Mouse (Mus musculus): ENCODE data around the gene Slc2a10. TPM values are rescaled to one million over a fixed set of nuclear protein-coding genes. Genes with fewer than 3 reads are reported as not detected.

Gene Slc2a10
- polyA plus RNA-seq, 2 experiments: 0.13 to 0.23 TPM

DNA sequence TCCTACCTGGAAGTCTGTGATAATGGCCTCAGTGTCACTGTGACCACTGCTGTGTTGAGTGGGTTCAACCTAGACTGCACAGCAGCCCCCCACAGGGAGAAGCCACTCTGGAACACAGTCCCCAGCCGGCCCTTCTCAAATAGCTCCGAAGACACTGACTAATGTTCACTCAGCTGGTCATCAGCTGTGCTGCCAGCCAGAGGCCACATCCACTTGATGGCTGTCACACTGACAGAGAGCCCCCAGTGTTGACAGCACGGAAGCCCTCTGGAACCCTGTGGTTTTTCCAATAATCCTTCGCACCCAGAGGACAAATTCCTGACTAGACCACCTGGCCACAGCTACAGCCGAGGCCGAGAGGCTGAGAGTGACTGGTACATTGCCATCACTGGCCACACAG is 30.2 kb downstream of the Slc2a10 start:
- H3K4me1 ChIP-seq (replicated peaks; ENCODE audit: control insufficient read depth in 2 of 2, insufficient read depth in 2 of 2, low read length in 1 of 2): no peaks in the 10 kb centered on the region
- H3K4me3 ChIP-seq (ENCODE audit: insufficient read depth in 1 of 2, low read depth in 2 of 2, low read length in 2 of 2): no peak overlapping the region
- H3K9ac ChIP-seq (replicated peaks): no peak overlapping the region
- no peaks in the 10 kb centered on the region for H3K9me3 ChIP-seq (ENCODE audit: control insufficient read depth, low read length)
- H3K27me3 ChIP-seq (ENCODE audit: control insufficient read depth, insufficient read depth, low read length): no peaks in the 10 kb centered on the region
- H3K27ac ChIP-seq: no peak overlapping the region
- H3K36me3 ChIP-seq (replicated peaks; ENCODE audit: control insufficient read depth, insufficient read depth, low read depth): no peaks in the 10 kb centered on the region
- no peak for DNase-seq (ENCODE audit: low read depth in 3 of 3, low spot score in 3 of 3)
- WGBS (ENCODE audit: insufficient replicate concordance): 52% methylated on average over 6 of the region's 6 CpGs
- no peak for ATAC-seq (ENCODE audit: insufficient read depth)
- TF ChIP-seq CTCF (IDR thresholded peaks at IDR 0.05; ENCODE audit: low read depth) (no peak), EP300 (IDR thresholded peaks at IDR 0.05; ENCODE audit: low read depth) (no peak)
- no peak overlapping the region for H3K4me2 ChIP-seq (ENCODE audit: low read depth)

DNA sequence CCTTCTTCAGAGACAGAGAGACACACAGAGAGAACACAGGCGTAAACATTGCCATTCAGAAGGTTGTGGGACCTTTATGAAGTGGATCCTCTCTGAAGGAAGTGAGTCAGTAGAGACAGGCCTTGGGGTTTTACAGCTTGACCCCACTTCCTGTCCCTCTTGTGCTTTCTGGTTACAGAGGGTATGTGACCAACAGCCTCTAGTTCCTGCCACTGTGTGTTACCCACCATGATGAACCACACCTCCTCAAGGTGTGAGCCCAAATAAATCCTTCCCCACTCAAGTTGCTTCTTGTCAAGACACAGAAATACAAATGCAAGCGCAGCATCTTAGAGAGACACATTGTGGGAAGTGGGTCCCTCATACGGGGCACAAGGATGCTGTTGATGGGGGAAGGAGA is 37.4 kb downstream of the Slc2a10 start:
- no peak for ATAC-seq (ENCODE audit: insufficient read depth)
- TF ChIP-seq CTCF (IDR thresholded peaks at IDR 0.05; ENCODE audit: low read depth): no peak
- TF ChIP-seq EP300 (IDR thresholded peaks at IDR 0.05; ENCODE audit: low read depth): no peak
- no peak for DNase-seq (ENCODE audit: low read depth in 3 of 3, low spot score in 3 of 3)
- Histone ChIP-seq H3K4me3 (ENCODE audit: insufficient read depth in 1 of 2, low read depth in 2 of 2, low read length in 2 of 2) (no peak overlapping the region), H3K36me3 (replicated peaks; ENCODE audit: control insufficient read depth, insufficient read depth, low read depth) (no peaks in the 10 kb centered on the region), H3K27me3 (ENCODE audit: control insufficient read depth, insufficient read depth, low read length) (no peaks in the 10 kb centered on the region), H3K9ac (replicated peaks) (no peak overlapping the region), H3K27ac (no peak overlapping the region), H3K4me1 (replicated peaks; ENCODE audit: control insufficient read depth in 2 of 2, insufficient read depth in 2 of 2, low read length in 1 of 2) (no peaks in the 10 kb centered on the region), H3K9me3 (ENCODE audit: control insufficient read depth, low read length) (no peaks in the 10 kb centered on the region), H3K4me2 (ENCODE audit: low read depth) (no peak overlapping the region)
- 42% methylated on average over 3 of the region's 3 CpGs for WGBS (ENCODE audit: insufficient replicate concordance)

- DNase-seq (ENCODE audit: low read depth in 3 of 3, low spot score in 3 of 3): no peak
- Histone ChIP-seq H3K4me1 (replicated peaks; ENCODE audit: control insufficient read depth in 2 of 2, insufficient read depth in 2 of 2, low read length in 1 of 2) (no peaks in the 10 kb centered on the region), H3K27me3 (ENCODE audit: control insufficient read depth, insufficient read depth, low read length) (no peaks in the 10 kb centered on the region), H3K9me3 (ENCODE audit: control insufficient read depth, low read length) (no peaks in the 10 kb centered on the region), H3K27ac (no peak overlapping the region), H3K4me2 (ENCODE audit: low read depth) (no peak overlapping the region), H3K36me3 (replicated peaks; ENCODE audit: control insufficient read depth, insufficient read depth, low read depth) (no peaks in the 10 kb centered on the region), H3K4me3 (ENCODE audit: insufficient read depth in 1 of 2, low read depth in 2 of 2, low read length in 2 of 2) (no peak overlapping the region), H3K9ac (replicated peaks) (no peak overlapping the region)
- 56% methylated on average over 13 of the region's 13 CpGs for WGBS (ENCODE audit: insufficient replicate concordance)
- ATAC-seq (ENCODE audit: insufficient read depth): no peak
- TF ChIP-seq EP300 (IDR thresholded peaks at IDR 0.05; ENCODE audit: low read depth) (no peak), CTCF (IDR thresholded peaks at IDR 0.05; ENCODE audit: low read depth) (no peak)
Observed at GRCm38 (mm10) chr2:165542939-165543669, 39.5 kb downstream of the Slc2a10 start.

DNA sequence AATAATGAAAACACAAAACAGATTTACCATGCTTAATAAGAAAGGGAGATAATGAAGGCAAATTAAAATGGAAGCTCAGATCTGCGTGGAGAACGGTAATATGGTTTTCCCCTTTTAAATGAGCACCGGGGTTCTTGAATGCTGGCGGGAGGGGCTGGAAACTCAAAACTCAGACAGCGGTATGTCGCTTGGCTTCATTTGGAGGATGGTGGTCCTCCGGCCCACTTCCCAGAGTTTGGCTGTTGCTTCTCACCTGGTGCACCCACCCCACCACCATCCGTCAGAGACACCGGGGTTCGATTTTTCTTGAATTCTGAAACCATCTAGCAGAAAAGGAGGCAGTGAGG is 40.1 kb downstream of the Slc2a10 start:
- H3K9ac ChIP-seq (replicated peaks): no peak overlapping the region
- no peak overlapping the region for H3K4me2 ChIP-seq (ENCODE audit: low read depth)
- DNase-seq (ENCODE audit: low read depth in 3 of 3, low spot score in 3 of 3) (no peak), ATAC-seq (ENCODE audit: insufficient read depth) (no peak)
- no peaks in the 10 kb centered on the region for H3K9me3 ChIP-seq (ENCODE audit: control insufficient read depth, low read length)
- H3K27me3 ChIP-seq (ENCODE audit: control insufficient read depth, insufficient read depth, low read length): no peaks in the 10 kb centered on the region
- no peak overlapping the region for H3K27ac ChIP-seq
- TF ChIP-seq EP300 (IDR thresholded peaks at IDR 0.05; ENCODE audit: low read depth): no peak
- TF ChIP-seq CTCF (IDR thresholded peaks at IDR 0.05; ENCODE audit: low read depth): no peak
- 79% methylated on average over 10 of the region's 10 CpGs for WGBS (ENCODE audit: insufficient replicate concordance)
- H3K4me3 ChIP-seq (ENCODE audit: insufficient read depth in 1 of 2, low read depth in 2 of 2, low read length in 2 of 2): no peak overlapping the region
- H3K4me1 ChIP-seq (replicated peaks; ENCODE audit: control insufficient read depth in 2 of 2, insufficient read depth in 2 of 2, low read length in 1 of 2): no peaks in the 10 kb centered on the region
- no peaks in the 10 kb centered on the region for H3K36me3 ChIP-seq (replicated peaks; ENCODE audit: control insufficient read depth, insufficient read depth, low read depth)

DNA sequence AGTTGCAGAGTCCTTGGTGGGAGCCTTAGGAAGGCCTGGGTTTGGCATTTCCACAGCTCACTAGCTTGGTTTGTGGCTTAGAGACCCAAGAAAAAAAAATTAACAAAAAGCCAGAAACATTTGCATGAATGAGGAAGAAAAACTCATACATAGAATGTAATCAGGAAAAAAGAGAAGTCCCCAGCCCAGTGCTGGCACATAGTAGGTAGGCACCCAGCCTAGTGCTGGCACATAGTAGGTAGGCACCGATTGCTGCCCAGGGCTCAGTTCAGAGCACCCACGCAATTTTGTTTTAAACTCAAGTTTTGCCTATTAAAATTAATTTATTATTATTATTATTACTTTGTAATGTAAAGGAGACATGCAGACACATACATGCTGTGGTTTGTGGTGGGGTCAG is 42.1 kb downstream of the Slc2a10 start:
- 72% methylated on average over 2 of the region's 2 CpGs for WGBS (ENCODE audit: insufficient replicate concordance)
- H3K9me3 ChIP-seq (ENCODE audit: control insufficient read depth, low read length): no peaks in the 10 kb centered on the region
- TF ChIP-seq EP300 (IDR thresholded peaks at IDR 0.05; ENCODE audit: low read depth): no peak
- TF ChIP-seq CTCF (IDR thresholded peaks at IDR 0.05; ENCODE audit: low read depth): no peak
- no peaks in the 10 kb centered on the region for H3K27me3 ChIP-seq (ENCODE audit: control insufficient read depth, insufficient read depth, low read length)
- no peak overlapping the region for H3K9ac ChIP-seq (replicated peaks)
- ATAC-seq (ENCODE audit: insufficient read depth): no peak
- H3K4me3 ChIP-seq (ENCODE audit: insufficient read depth in 1 of 2, low read depth in 2 of 2, low read length in 2 of 2): no peak overlapping the region
- H3K4me1 ChIP-seq (replicated peaks; ENCODE audit: control insufficient read depth in 2 of 2, insufficient read depth in 2 of 2, low read length in 1 of 2): no peaks in the 10 kb centered on the region
- H3K4me2 ChIP-seq (ENCODE audit: low read depth): no peak overlapping the region
- DNase-seq (ENCODE audit: low read depth in 3 of 3, low spot score in 3 of 3): no peak
- no peak overlapping the region for H3K27ac ChIP-seq
- no peaks in the 10 kb centered on the region for H3K36me3 ChIP-seq (replicated peaks; ENCODE audit: control insufficient read depth, insufficient read depth, low read depth)
